Mouse (Mus musculus): ENCODE results near the gene Gal3st3. TPM values are rescaled to one million over a fixed set of nuclear protein-coding genes. Genes with fewer than 3 reads are reported as not detected.
A peak's percentile ranks its signal among the peaks of the same experiment; 100 is the strongest.
"Not testable (repeated sequence)": the region's sequence is repeated elsewhere in the genome, so short reads cannot be mapped to it uniquely, and the experiment has no call there.

Gal3st3 gene
- polyA plus RNA-seq, 2 experiments, result 5.0 to 7.1 TPM

- ATAC-seq (ENCODE audit: low FRiP score, low read depth) (no peak; the same call in 1 of the 2 replicates), DNase-seq (ENCODE audit: low spot score) (no peak)
- Histone ChIP-seq H3K4me2 (replicated peaks; ENCODE audit: low read depth, low read length, severe bottlenecking) (no peak overlapping the region), H3K9me3 (ENCODE audit: control insufficient read depth, low read length) (no peaks in the 10 kb centered on the region), H3K9ac (ENCODE audit: low read depth, low read length, severe bottlenecking) (no peak overlapping the region), H3K36me3 (ENCODE audit: control insufficient read depth, insufficient read depth, low read length) (no peaks in the 10 kb centered on the region), H3K4me1 (ENCODE audit: control insufficient read depth, insufficient read depth, low read length) (no peaks in the 10 kb centered on the region), H3K4me3 (replicated peaks; ENCODE audit: low read length) (no peak overlapping the region), H3K27me3 (ENCODE audit: control insufficient read depth, insufficient read depth, low read length) (no peaks in the 10 kb centered on the region), H3K27ac (replicated peaks; ENCODE audit: low read depth, low read length) (no peak overlapping the region)
- no peak for TF ChIP-seq POLR2A (IDR thresholded peaks at IDR 0.05; ENCODE audit: borderline replicate concordance, extremely low read depth, insufficient read depth, insufficient read length)
- 74% methylated on average over 6 of the region's 6 CpGs for WGBS
Observed at GRCm38 (mm10) chr19:5345297-5346131, 47.4 kb downstream of the Gal3st3 start.

- no peak for DNase-seq (ENCODE audit: low spot score)
- H3K4me3 ChIP-seq (replicated peaks; ENCODE audit: low read length), result no peak overlapping the region
- 74% methylated on average over 6 of the region's 6 CpGs for WGBS
- no peaks in the 10 kb centered on the region for H3K9me3 ChIP-seq (ENCODE audit: control insufficient read depth, low read length)
- no peak for ATAC-seq (ENCODE audit: low FRiP score, low read depth)
- TF ChIP-seq POLR2A (IDR thresholded peaks at IDR 0.05; ENCODE audit: borderline replicate concordance, extremely low read depth, insufficient read depth, insufficient read length), result no peak
- H3K9ac ChIP-seq (ENCODE audit: low read depth, low read length, severe bottlenecking), result no peak overlapping the region
- no peak overlapping the region for H3K4me2 ChIP-seq (replicated peaks; ENCODE audit: low read depth, low read length, severe bottlenecking)
- no peaks in the 10 kb centered on the region for H3K4me1 ChIP-seq (ENCODE audit: control insufficient read depth, insufficient read depth, low read length)
- no peaks in the 10 kb centered on the region for H3K27me3 ChIP-seq (ENCODE audit: control insufficient read depth, insufficient read depth, low read length)
- H3K27ac ChIP-seq (replicated peaks; ENCODE audit: low read depth, low read length), result no peak overlapping the region
- no peaks in the 10 kb centered on the region for H3K36me3 ChIP-seq (ENCODE audit: control insufficient read depth, insufficient read depth, low read length)
Observed at GRCm38 (mm10) chr19:5348064-5348463, 49.9 kb downstream of the Gal3st3 start.

DNA sequence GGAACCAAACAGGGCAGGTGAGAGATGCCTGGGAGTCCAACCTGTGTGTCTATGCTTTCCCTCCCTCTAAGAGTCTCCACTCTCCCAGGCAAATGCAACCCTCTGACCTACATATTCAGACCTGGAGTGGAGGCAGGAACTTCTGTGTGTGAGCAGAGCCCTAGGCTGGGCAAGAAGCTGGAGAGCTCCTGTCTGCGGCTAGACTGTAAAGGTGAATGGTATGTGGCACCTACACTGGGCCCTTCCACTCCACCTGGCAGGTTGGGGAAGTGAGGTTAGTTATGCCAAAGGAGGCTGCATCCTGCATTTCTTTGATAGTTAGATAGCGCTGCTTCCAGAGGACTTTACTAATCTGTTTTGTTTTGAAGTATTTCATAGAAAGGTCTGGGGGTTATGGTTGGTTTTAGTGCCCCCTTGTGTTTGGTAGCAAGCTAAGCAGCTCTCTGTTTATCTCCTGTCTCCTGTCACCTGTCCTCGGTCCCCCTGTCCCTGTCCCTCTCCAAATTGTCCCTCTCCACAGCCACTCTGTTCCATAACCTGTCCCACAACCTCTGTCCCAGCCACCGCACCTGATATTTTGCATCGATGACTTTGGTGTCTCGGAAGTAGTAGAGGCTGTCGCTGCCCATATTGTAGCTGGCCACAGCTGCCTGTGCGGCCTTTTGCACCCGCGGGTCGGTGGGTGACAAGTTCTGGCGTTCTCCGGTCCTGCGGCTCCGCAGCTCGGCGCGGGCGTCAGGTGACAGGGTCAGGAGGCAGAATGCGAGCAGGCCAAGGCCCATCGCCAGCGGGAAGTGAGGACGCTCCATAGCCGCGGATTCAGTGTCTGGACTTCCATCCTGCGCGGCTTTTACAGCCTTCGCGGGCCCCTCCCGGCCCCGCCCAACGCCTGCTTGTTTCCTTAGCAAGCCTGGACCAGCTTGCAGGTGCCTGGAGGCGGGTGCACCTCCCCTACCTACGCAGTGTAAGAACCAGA lies 50.7 kb downstream of the Gal3st3 start:
- ATAC-seq (ENCODE audit: low FRiP score, low read depth), result no peak
- 4% methylated on average over 32 of the region's 34 CpGs for WGBS

DNA sequence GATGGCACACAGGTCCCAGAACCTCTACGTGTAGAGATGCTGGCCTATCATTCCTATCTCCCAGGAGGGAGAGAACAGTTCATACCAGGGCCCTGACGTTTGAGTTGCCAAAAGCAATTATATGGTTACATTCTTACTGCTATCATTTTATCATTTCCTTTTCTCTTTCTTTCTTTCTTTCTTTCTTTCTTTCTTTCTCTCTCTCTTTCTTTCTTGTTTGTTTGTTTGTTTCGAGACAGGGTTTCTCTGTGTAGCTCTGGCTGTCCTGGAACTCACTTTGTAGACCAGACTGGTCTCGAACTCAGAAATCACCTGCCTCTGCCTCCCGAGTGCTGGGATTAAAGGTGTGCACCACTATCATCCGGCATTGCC lies 51.4 kb downstream of the Gal3st3 start, which contains the start of gene Cst6:
Gene Cst6, minus strand, starts transcription at position 73 of the 372 bp plus-strand sequence.
- not testable (repeated sequence) for H3K4me1 ChIP-seq (ENCODE audit: control insufficient read depth, insufficient read depth, low read length); H3K27ac ChIP-seq (replicated peaks; ENCODE audit: low read depth, low read length); H3K9me3 ChIP-seq (ENCODE audit: control insufficient read depth, low read length); ATAC-seq (ENCODE audit: low FRiP score, low read depth); H3K36me3 ChIP-seq (ENCODE audit: control insufficient read depth, insufficient read depth, low read length); DNase-seq (ENCODE audit: low spot score); H3K27me3 ChIP-seq (ENCODE audit: control insufficient read depth, insufficient read depth, low read length)
- peak within 1 kb of the TSS; percentile 47 for H3K4me2 ChIP-seq (replicated peaks; ENCODE audit: low read depth, low read length, severe bottlenecking)
- H3K4me3 ChIP-seq (replicated peaks; ENCODE audit: low read length), result peak within 1 kb of the TSS; percentile 27
- peak within 1 kb of the TSS; percentile 54 for H3K9ac ChIP-seq (ENCODE audit: low read depth, low read length, severe bottlenecking)
- 59% methylated on average over 6 of the region's 6 CpGs for WGBS

More for the DNA sequence above, 50.7 kb downstream of the Gal3st3 start:
- Histone ChIP-seq H3K9me3 (ENCODE audit: control insufficient read depth, low read length) (no peaks in the 10 kb centered on the region), H3K4me1 (ENCODE audit: control insufficient read depth, insufficient read depth, low read length) (no peaks in the 10 kb centered on the region), H3K9ac (ENCODE audit: low read depth, low read length, severe bottlenecking) (peak overlapping the region; percentile 54), H3K4me2 (replicated peaks; ENCODE audit: low read depth, low read length, severe bottlenecking) (peak overlapping the region; percentile 47), H3K27me3 (ENCODE audit: control insufficient read depth, insufficient read depth, low read length) (no peaks in the 10 kb centered on the region), H3K4me3 (replicated peaks; ENCODE audit: low read length) (peak overlapping the region; percentile 27), H3K27ac (replicated peaks; ENCODE audit: low read depth, low read length) (no peak overlapping the region), H3K36me3 (ENCODE audit: control insufficient read depth, insufficient read depth, low read length) (no peaks in the 10 kb centered on the region)
- peak; percentile 42 for DNase-seq (ENCODE audit: low spot score)
- TF ChIP-seq POLR2A (IDR thresholded peaks at IDR 0.05; ENCODE audit: borderline replicate concordance, extremely low read depth, insufficient read depth, insufficient read length), result no peak

- Histone ChIP-seq H3K27me3 (ENCODE audit: control insufficient read depth, insufficient read depth, low read length) (no peaks in the 10 kb centered on the region), H3K4me1 (ENCODE audit: control insufficient read depth, insufficient read depth, low read length) (no peaks in the 10 kb centered on the region), H3K4me2 (replicated peaks; ENCODE audit: low read depth, low read length, severe bottlenecking) (no peak overlapping the region), H3K4me3 (replicated peaks; ENCODE audit: low read length) (no peak overlapping the region), H3K9me3 (ENCODE audit: control insufficient read depth, low read length) (no peaks in the 10 kb centered on the region), H3K27ac (replicated peaks; ENCODE audit: low read depth, low read length) (no peak overlapping the region), H3K9ac (ENCODE audit: low read depth, low read length, severe bottlenecking) (no peak overlapping the region), H3K36me3 (ENCODE audit: control insufficient read depth, insufficient read depth, low read length) (no peaks in the 10 kb centered on the region)
- WGBS, result 83% methylated on average over 2 of the region's 2 CpGs
- ATAC-seq (ENCODE audit: low FRiP score, low read depth) (no peak), DNase-seq (ENCODE audit: low spot score) (no peak)
- no peak for TF ChIP-seq POLR2A (IDR thresholded peaks at IDR 0.05; ENCODE audit: borderline replicate concordance, extremely low read depth, insufficient read depth, insufficient read length)
Observed at GRCm38 (mm10) chr19:5353609-5354008, 55.5 kb downstream of the Gal3st3 start.

Data from limb, embryonic 14.5 days (tissue).